Mouse (Mus musculus) liver, adult 2 months (tissue): ENCODE data around the gene Pdxk.

Experiments used
- CTCF ChIP-seq: fragments of 200-500 bp; IDR thresholded peaks from 2 replicates; pipeline ENCODE4 v1.5.1; 2011; ENCODE audit warnings: low read depth, low read length, control low read depth
- POLR2A ChIP-seq: fragments of 200-500 bp; IDR thresholded peaks from 2 replicates; pipeline ENCODE4 v1.6.1; 2011; ENCODE audit warnings: low read length, control low read depth; ENCODE audit not compliant: insufficient read depth; ENCODE audit errors: extremely low read depth

DNA sequence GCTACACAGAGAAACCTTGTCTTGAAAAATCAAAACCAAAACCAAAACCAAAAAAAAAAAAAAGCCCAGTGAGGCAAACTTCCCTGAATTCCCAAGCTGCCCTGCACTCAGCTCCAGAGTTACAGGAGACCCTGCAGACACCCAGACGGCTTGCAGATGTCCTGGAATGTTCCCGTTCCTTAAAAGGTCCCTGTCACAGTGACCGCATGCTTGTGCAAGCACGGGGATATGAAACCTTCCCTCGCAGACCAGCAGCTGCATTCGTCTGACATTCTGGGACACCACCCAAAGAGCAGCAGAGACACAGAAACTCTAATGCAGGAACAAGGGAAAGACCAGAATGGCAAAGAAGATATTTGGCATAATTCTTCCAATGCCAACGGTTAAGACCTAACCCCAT, 24.8 kb downstream of the Pdxk start:
- TF ChIP-seq POLR2A (no peak), CTCF (no peak)
